Mouse (Mus musculus) intestine, embryonic 16.5 days (tissue): Measurements from ENCODE around the gene Mgea5. TPM values are rescaled to one million over a fixed set of nuclear protein-coding genes. Genes with fewer than 3 reads are reported as not detected.

Experiments used
- ATAC-seq: fragments of 200-750 bp; cut with Nextera tagmentation; 2 replicates; pipeline ENCODE4 v1.8.0; 2017; ENCODE audit warnings: moderate TSS enrichment, moderate library complexity
- H3K27ac ChIP-seq: fragments of 300-500 bp; sonication (generic); 2 replicates; pipeline ENCODE4 v1.5.1; 2014; ENCODE audit warnings: mild to moderate bottlenecking, low read length
- H3K27me3 ChIP-seq: fragments of 300-500 bp; sonication (generic); replicated peaks from 2 replicates; pipeline ENCODE4 v1.6.1; 2014; ENCODE audit warnings: low read length, control low read depth, mixed read lengths; ENCODE audit not compliant: control insufficient read depth, insufficient read depth
- H3K36me3 ChIP-seq: fragments of 300-500 bp; sonication (generic); 2 replicates; pipeline ENCODE4 v1.6.1; 2014; ENCODE audit warnings: low read length, control low read depth; ENCODE audit not compliant: control insufficient read depth, insufficient read depth
- H3K4me1 ChIP-seq: fragments of 300-500 bp; sonication (generic); 2 replicates; pipeline ENCODE4 v1.6.1; 2014; ENCODE audit warnings: low read length, control low read depth, mixed read lengths; ENCODE audit not compliant: control insufficient read depth, insufficient read depth
- H3K4me2 ChIP-seq: fragments of 300-500 bp; sonication (generic); 2 replicates; pipeline ENCODE4 v1.6.1; 2014; ENCODE audit warnings: low read depth, low read length, control low read depth
- H3K4me3 ChIP-seq: fragments of 300-500 bp; sonication (generic); 2 replicates; pipeline ENCODE4 v1.5.1; 2014; ENCODE audit warnings: mild to moderate bottlenecking, low read length
- H3K9ac ChIP-seq: fragments of 300-500 bp; sonication (generic); 2 replicates; pipeline ENCODE4 v1.6.1; 2014; ENCODE audit warnings: low read depth, low read length
- H3K9me3 ChIP-seq: fragments of 300-500 bp; sonication (generic); 2 replicates; pipeline ENCODE4 v1.6.1; 2016; ENCODE audit warnings: low read length, control low read depth; ENCODE audit not compliant: control insufficient read depth
- WGBS: fragments of 180-500 bp; shearing (Covaris S2); extraction: QIAGEN DNeasy Blood & Tissue Kit; methylation state at CpG from one replicate; pipeline ENCODE4 v1.1.7; 2014; 5-methylcytosine and 5-hydroxymethylcytosine counted together
- polyA plus RNA-seq: library from polyadenylated mRNA; unstranded; fragments of >200 nt; fragmentation: Nextera tagmentation; extraction: Ambion mirVana; gene quantifications from 2 replicates; pipeline ENCODE4 v1.2.1, GENCODE M21; 2015

Gene Mgea5
- polyA plus RNA-seq, 1 experiment from 2014 or later: 25.0 TPM

- Histone ChIP-seq H3K27ac (no peak overlapping the region), H3K4me1 (peaks cover 3% of the 10 kb centered on the region; the same call in 1 of the 2 replicates), H3K9me3 (no peaks in the 10 kb centered on the region), H3K36me3 (no peaks in the 10 kb centered on the region), H3K27me3 (peaks cover 15% of the 10 kb centered on the region), H3K9ac (no peak overlapping the region), H3K4me3 (no peak overlapping the region), H3K4me2 (no peak overlapping the region)
- no peak for ATAC-seq
- 86% methylated on average over 8 of the region's 8 CpGs for WGBS
Observed at GRCm38 (mm10) chr19:45730042-45730441, 53.6 kb downstream of the Mgea5 start.

- Histone ChIP-seq H3K4me3 (no peak overlapping the region), H3K27ac (no peak overlapping the region), H3K4me2 (no peak overlapping the region), H3K9me3 (no peaks in the 10 kb centered on the region), H3K4me1 (no peaks in the 10 kb centered on the region), H3K9ac (no peak overlapping the region), H3K36me3 (no peaks in the 10 kb centered on the region), H3K27me3 (0 out of 2 replicates have a peak, but pooled peaks cover 6% of the 10 kb centered on the region)
- ATAC-seq: no peak
- WGBS: 68% methylated on average over 10 of the region's 10 CpGs
Observed at GRCm38 (mm10) chr19:45727231-45727630, 56.4 kb downstream of the Mgea5 start.

DNA sequence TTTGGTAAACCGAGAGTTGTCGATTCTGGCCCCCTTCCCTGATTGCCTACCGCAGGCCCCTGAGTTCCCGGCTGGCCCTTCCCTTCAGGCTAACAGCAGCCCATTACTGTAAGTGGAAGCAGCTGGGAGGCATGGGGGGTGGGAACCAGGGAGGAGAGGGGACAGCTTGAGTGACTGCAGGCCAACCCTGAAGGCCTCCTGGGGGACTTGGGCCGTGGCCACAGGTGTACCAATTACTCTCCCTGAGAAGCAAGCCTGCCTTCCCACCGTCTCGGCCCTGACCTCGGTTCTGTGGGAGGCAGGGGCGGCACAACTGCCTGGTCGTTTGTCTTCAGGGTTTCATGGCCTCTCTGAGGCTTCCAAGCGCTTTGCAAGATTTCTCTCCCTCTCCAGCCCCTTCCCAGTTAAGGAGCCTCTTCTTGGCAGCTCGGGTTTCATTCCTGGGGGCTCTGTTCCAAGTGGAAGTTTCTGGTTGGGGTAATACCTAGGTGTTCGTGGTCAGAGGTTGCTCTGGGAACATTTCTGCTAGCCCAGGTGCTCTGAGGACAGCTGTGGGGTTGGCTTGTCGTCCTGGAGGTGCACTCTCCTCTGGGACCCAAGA, 57.9 kb downstream of the Mgea5 start:
- no peak overlapping the region for H3K4me2 ChIP-seq
- no peaks in the 10 kb centered on the region for H3K36me3 ChIP-seq
- no peak overlapping the region for H3K9ac ChIP-seq
- no peaks in the 10 kb centered on the region for H3K9me3 ChIP-seq
- no peak for ATAC-seq
- 39% methylated on average over 14 of the region's 14 CpGs for WGBS
- H3K27me3 ChIP-seq: 0 out of 2 replicates have a peak, but pooled peaks cover 6% of the 10 kb centered on the region
- H3K4me3 ChIP-seq: no peak overlapping the region
- no peaks in the 10 kb centered on the region for H3K4me1 ChIP-seq
- no peak overlapping the region for H3K27ac ChIP-seq

DNA sequence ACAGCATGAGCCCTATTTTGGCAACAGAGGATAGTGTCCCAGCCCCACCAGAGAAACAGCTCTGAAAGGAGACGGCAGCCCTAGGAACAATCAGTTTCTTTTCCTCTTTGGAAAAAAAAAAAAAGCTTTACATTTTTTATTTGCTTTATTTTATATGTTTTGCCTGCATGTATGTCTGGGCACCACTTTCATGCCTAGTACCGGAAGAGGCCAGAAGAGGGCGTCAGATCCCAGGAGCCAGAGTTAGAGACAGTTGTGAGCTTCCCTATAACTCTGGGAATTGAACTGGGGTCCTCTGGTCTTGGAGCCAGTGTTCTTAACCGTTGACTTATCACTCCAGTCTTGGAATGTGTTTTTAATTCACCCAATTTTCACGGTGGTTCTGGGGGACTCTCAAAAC, 61.4 kb downstream of the Mgea5 start:
- Histone ChIP-seq H3K9me3 (no peaks in the 10 kb centered on the region), H3K4me2 (no peak overlapping the region), H3K27ac (no peak overlapping the region), H3K27me3 (no peaks in the 10 kb centered on the region), H3K9ac (no peak overlapping the region), H3K4me3 (no peak overlapping the region), H3K4me1 (no peaks in the 10 kb centered on the region), H3K36me3 (no peaks in the 10 kb centered on the region)
- 73% methylated on average over 5 of the region's 5 CpGs for WGBS
- ATAC-seq: no peak

- 66% methylated on average over 3 of the region's 3 CpGs for WGBS
Observed at GRCm38 (mm10) chr19:45718286-45718685, 65.4 kb downstream of the Mgea5 start.

GRCm38 (mm10) chr19:45717493-45718220, 66.0 kb downstream of the Mgea5 start:
- no peaks in the 10 kb centered on the region for H3K36me3 ChIP-seq
- 0 out of 2 replicates have a peak, but pooled peaks have one; percentile 42 for ATAC-seq
- no peaks in the 10 kb centered on the region for H3K27me3 ChIP-seq
- H3K4me2 ChIP-seq: no peak overlapping the region
- WGBS: 15% methylated on average over 16 of the region's 16 CpGs
- no peaks in the 10 kb centered on the region for H3K9me3 ChIP-seq
- H3K4me1 ChIP-seq: no peaks in the 10 kb centered on the region
- no peak overlapping the region for H3K9ac ChIP-seq
- H3K4me3 ChIP-seq: no peak overlapping the region
- H3K27ac ChIP-seq: no peak overlapping the region

More at GRCm38 (mm10) chr19:45718286-45718685, 65.4 kb downstream of the Mgea5 start:
- H3K9ac ChIP-seq: no peak overlapping the region
- no peaks in the 10 kb centered on the region for H3K4me1 ChIP-seq
- no peak overlapping the region for H3K27ac ChIP-seq
- H3K4me2 ChIP-seq: no peak overlapping the region
- ATAC-seq: no peak
- H3K27me3 ChIP-seq: no peaks in the 10 kb centered on the region
- H3K9me3 ChIP-seq: no peaks in the 10 kb centered on the region
- no peak overlapping the region for H3K4me3 ChIP-seq
- no peaks in the 10 kb centered on the region for H3K36me3 ChIP-seq

DNA sequence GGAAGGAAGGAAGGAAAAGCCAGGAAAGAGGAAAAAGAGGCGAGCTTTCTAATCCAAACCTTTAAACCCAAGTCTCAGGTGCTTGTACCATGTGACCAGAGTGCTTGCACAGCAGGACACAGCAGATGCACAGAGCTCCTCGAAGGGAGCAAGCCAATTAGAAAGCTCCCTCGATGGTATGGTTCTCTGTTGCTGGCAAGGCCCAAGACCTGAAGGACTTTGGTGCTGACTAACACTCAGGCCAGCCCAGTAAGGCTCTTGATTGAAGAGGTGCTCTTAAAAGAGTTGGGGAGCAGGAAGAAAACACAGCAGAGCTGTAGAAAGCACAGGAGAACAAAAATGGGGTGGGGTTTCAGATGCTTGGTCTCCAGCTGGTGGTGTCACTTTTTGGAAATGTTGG, 74.9 kb downstream of the Mgea5 start:
- no peak overlapping the region for H3K27ac ChIP-seq
- WGBS: 78% methylated on average over 3 of the region's 3 CpGs
- no peaks in the 10 kb centered on the region for H3K27me3 ChIP-seq
- H3K36me3 ChIP-seq: no peaks in the 10 kb centered on the region
- no peak for ATAC-seq
- H3K4me3 ChIP-seq: no peak overlapping the region
- H3K9me3 ChIP-seq: no peaks in the 10 kb centered on the region
- H3K4me1 ChIP-seq: no peaks in the 10 kb centered on the region
- H3K9ac ChIP-seq: no peak overlapping the region
- H3K4me2 ChIP-seq: no peak overlapping the region

Other genes starting within 250 kb of the Mgea5 start
- 14.5 and 14.7 TPM in 2 replicates for gene Poll, start 223.3 kb downstream of the Mgea5 start, polyA plus RNA-seq
- gene Gm17018, start 223.2 kb downstream of the Mgea5 start, polyA plus RNA-seq: 30.4 and 34.6 TPM in 2 replicates
- 2.5 and 2.8 TPM in 2 replicates for gene Fbxw4, start 123.5 kb downstream of the Mgea5 start, polyA plus RNA-seq
- gene Fgf8, start 40.9 kb downstream of the Mgea5 start, polyA plus RNA-seq: 0.16 and 0.28 TPM in 2 replicates
- 13.1 and 13.5 TPM in 2 replicates for gene Npm3, start 34.2 kb downstream of the Mgea5 start, polyA plus RNA-seq
- gene Kcnip2, start 32.2 kb upstream of the Mgea5 start, polyA plus RNA-seq: 1.8 and 2.0 TPM in 2 replicates
- gene Armh3, start 214.7 kb upstream of the Mgea5 start, polyA plus RNA-seq: 17.2 and 17.3 TPM in 2 replicates
- gene Hps6, start 219.7 kb upstream of the Mgea5 start, polyA plus RNA-seq: 8.8 and 9.4 TPM in 2 replicates